Mouse (Mus musculus): ENCODE data around the gene Zfp54. TPM values are rescaled to one million over a fixed set of nuclear protein-coding genes. Genes with fewer than 3 reads are reported as not detected.

Zfp54 gene
- total RNA-seq, 2 experiments from 2014 or later, result 0.66 to 0.79 TPM

Other genes starting within 250 kb of the Zfp54 start
- gene Vmn1r234, start 197.1 kb upstream of the Zfp54 start, total RNA-seq (2021), result not detected
- not detected for gene Vmn1r235, start 166.8 kb upstream of the Zfp54 start, total RNA-seq (2021)
- gene Vmn1r236, start 140.3 kb upstream of the Zfp54 start, total RNA-seq (2021), result not detected
- gene Vmn1r237, start 111.4 kb upstream of the Zfp54 start, total RNA-seq (2021), result not detected
- gene Zfp677, start 39.5 kb upstream of the Zfp54 start, total RNA-seq (2021), result 1 to 10 TPM in 1 of 2 experiments, under 1 TPM in 1; 0.63 to 1.1 TPM
- gene Zfp51, start 27.1 kb downstream of the Zfp54 start, total RNA-seq (2021), result 1 to 10 TPM; 4.0 to 4.5 TPM
- 1 to 10 TPM; 2.1 to 2.6 TPM for gene Zfp53, start 65.8 kb downstream of the Zfp54 start, total RNA-seq (2021)
- 1 to 10 TPM; 3.3 to 4.5 TPM for gene Zfp52, start 112.3 kb downstream of the Zfp54 start, total RNA-seq (2021)
- 1 to 10 TPM; 4.6 to 6.2 TPM for gene Zfp948, start 143.8 kb downstream of the Zfp54 start, total RNA-seq (2021)
- gene Zfp983, start 227.4 kb downstream of the Zfp54 start, total RNA-seq (2021), result 1 to 10 TPM; 2.0 to 3.3 TPM

All from gastrocnemius, postnatal 10 days (tissue).